Mouse (Mus musculus) bone marrow macrophage, adult 2 months (primary cell): ENCODE measurements at regions not wholly inside any gene's neighbourhood (a gene's known extent, or its start where the extent isn't known, plus 50 kb on each side); places are given as distances from the start of the nearest gene placed in this dataset.
"Not testable (repeated sequence)": the region's sequence is repeated elsewhere in the genome, so short reads cannot be mapped to it uniquely, and the experiment has no call there.

ENCODE experiments used
- H3K27ac ChIP-seq: 2 replicates; pipeline ENCODE4 v1.5.1; 2012; ENCODE audit warnings: low read depth, low read length; ENCODE audit not compliant: insufficient read depth
- H3K4me1 ChIP-seq: 2 replicates; pipeline ENCODE4 v1.6.1; 2012; ENCODE audit warnings: low read length; ENCODE audit not compliant: control insufficient read depth, insufficient read depth
- H3K4me3 ChIP-seq: 2 replicates; pipeline ENCODE4 v1.5.1; 2012; ENCODE audit warnings: mild to moderate bottlenecking, low read length, moderate library complexity; ENCODE audit not compliant: insufficient read depth
- CTCF ChIP-seq: IDR thresholded peaks from 2 replicates; pipeline ENCODE4 v1.5.1; 2012; ENCODE audit warnings: low read depth, mild to moderate bottlenecking, low read length, moderate library complexity
- POLR2A ChIP-seq: IDR thresholded peaks from 2 replicates; pipeline ENCODE4 v1.6.1; 2012; ENCODE audit warnings: mild to moderate bottlenecking, low read depth, low read length, borderline replicate concordance

DNA sequence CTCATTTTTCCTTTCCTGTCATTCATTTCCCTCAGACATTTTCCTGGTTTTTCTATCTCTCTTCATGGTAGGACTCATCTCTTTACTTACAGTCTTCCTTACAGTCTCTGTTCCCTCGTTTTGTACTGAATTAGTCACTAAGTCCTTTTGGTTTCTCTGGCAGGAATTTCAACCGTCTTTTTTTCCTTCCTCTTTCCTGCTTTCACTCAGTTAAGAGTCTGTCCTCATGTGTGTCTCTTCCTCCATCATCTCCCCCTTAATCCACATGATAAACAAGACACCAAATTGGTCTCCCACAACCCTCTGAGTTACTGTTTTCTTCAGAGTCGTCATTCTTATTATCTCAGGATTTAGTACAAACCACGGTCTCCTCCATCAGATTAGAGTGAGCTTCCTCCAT is 131.2 kb downstream of the Gm5426 start:
- Histone ChIP-seq H3K4me3 (no peak overlapping the region), H3K27ac (peak overlapping the region; percentile 40), H3K4me1 (peaks cover 48% of the 10 kb centered on the region)
- no peak for TF ChIP-seq POLR2A
- no peak for TF ChIP-seq CTCF

GRCm38 (mm10) chr10:96273607-96274365 is 137.4 kb downstream of the Gm5426 start:
- H3K4me1 ChIP-seq: peaks cover 33% of the 10 kb centered on the region
- TF ChIP-seq CTCF (no peak), POLR2A (no peak)
- peak overlapping the region; percentile 98 for H3K27ac ChIP-seq
- H3K4me3 ChIP-seq: no peak overlapping the region

DNA sequence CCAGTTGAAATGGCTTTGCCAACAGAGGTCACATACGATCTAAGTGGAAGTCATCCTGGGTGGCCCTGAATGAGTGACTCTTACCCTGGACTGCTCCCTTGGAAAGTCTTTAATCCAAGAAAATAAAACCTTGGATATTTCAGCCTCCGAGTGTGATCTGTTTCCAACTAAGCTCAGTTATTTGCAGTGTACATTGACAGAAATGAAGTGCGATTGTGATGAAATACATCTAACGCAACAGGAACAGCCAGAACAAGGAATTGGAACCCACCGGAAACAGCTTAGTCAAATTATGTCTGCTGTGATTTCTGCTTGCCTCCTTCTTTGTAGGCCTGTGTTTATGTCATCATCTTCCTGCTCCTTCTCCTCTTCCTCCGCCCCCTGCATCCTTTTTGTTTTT is 143.7 kb downstream of the Gm5426 start:
- TF ChIP-seq CTCF: no peak
- no peak for TF ChIP-seq POLR2A
- peak overlapping the region; percentile 67 for H3K27ac ChIP-seq

DNA sequence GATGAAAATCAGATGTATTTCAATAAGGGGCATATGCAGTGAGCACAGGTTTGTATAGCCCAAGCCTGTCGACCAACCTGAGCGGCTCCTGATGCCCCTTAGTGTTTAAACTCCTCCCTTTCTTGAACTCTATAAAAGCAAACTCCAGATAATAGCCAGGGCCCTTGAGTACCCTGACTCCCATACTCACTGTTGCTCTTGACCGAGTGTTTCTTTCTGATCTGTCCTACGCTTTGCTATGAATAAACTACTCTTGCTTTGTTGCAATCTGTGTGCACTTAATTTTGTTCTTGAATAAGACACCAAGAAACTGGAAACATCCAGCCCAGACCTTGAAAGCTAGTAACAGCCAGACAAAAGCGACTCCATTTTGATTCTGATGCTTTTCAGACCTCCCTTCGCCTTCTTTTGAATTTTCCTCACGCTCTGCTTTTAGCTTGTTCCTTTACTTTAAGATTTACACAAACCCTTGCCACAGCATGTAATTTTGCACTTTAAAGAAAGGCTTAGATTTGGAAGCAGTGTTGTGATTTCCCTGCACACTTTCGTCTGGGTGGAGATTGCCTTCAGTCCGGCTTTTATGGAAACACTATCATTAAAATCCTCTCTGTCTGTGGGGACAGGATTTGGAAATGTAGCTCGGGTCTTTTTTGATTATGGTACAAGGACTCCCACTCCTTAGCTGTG is 149.1 kb downstream of the Gm5426 start:
- H3K4me3 ChIP-seq: no peak overlapping the region
- peaks cover 14% of the 10 kb centered on the region for H3K4me1 ChIP-seq
- H3K27ac ChIP-seq: no peak overlapping the region
- TF ChIP-seq POLR2A (no peak), CTCF (no peak)

More for the DNA sequence above, 143.7 kb downstream of the Gm5426 start:
- H3K4me1 ChIP-seq: peaks cover 30% of the 10 kb centered on the region
- no peak overlapping the region for H3K4me3 ChIP-seq

DNA sequence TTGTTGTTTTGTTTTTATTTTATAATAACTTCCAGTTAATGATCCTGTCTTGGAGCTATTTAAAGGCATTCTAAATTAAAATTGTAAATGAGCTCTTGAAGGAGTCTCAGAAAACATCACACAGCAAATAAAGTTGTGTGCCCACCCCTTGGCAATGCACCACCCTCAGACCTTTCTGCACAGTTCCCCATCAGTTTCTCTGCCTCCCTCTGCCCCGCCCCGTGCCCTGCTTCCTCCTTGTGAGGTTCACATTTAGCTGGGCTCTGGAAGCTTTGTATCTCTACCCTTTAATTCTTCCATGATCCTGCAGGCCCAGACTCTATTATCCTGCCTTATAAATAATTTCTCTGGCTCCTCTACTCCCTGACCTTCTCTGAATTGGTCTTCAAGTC is 149.7 kb downstream of the Gm5426 start:
- no peak overlapping the region for H3K27ac ChIP-seq
- no peak overlapping the region for H3K4me3 ChIP-seq
- peaks cover 9% of the 10 kb centered on the region for H3K4me1 ChIP-seq
- no peak for TF ChIP-seq POLR2A
- no peak for TF ChIP-seq CTCF

GRCm38 (mm10) chr10:96289005-96289404 is 152.6 kb downstream of the Gm5426 start:
- H3K4me3 ChIP-seq, H3K27ac ChIP-seq, H3K4me1 ChIP-seq: not testable (repeated sequence)

DNA sequence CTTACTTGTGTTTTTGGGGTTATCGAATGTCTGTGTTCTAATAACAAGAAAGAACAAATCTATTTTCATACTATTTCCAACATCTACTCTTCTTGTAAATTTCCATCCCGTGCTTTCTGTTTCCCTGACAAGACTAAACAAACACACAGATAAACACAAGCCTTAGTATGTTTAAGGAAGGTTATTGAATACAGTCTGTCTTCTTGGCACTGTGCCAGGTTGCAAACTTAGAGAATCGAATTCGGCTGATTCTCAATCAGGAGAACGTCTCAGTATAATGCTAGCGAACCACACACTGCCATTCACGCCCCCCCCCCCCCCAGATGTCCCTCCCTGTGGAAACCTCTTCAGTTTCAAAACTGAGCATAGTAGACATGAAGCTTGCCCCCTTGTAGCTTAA is 157.2 kb downstream of the Gm5426 start:
- Histone ChIP-seq H3K27ac (no peak overlapping the region), H3K4me3 (no peak overlapping the region), H3K4me1 (peaks cover 17% of the 10 kb centered on the region)
- no peak for TF ChIP-seq POLR2A
- no peak for TF ChIP-seq CTCF

- no peak for TF ChIP-seq CTCF
- TF ChIP-seq POLR2A: no peak
- H3K27ac ChIP-seq: peak overlapping the region; percentile 58
- H3K4me1 ChIP-seq: peaks cover 19% of the 10 kb centered on the region
- H3K4me3 ChIP-seq: no peak overlapping the region
Observed at GRCm38 (mm10) chr10:96294666-96295065, 158.3 kb downstream of the Gm5426 start.

- no peak for TF ChIP-seq CTCF
- no peak for TF ChIP-seq POLR2A
- Histone ChIP-seq H3K27ac (no peak overlapping the region), H3K4me3 (no peak overlapping the region), H3K4me1 (peaks cover 19% of the 10 kb centered on the region)
Observed at GRCm38 (mm10) chr10:96297658-96298057, 161.3 kb downstream of the Gm5426 start.

GRCm38 (mm10) chr10:96298566-96298965 is 162.2 kb downstream of the Gm5426 start:
- H3K4me1 ChIP-seq: peaks cover 19% of the 10 kb centered on the region
- H3K27ac ChIP-seq: peak overlapping the region; percentile 43
- TF ChIP-seq POLR2A: no peak
- no peak for TF ChIP-seq CTCF
- no peak overlapping the region for H3K4me3 ChIP-seq

- no peak for TF ChIP-seq POLR2A
- TF ChIP-seq CTCF: no peak
- Histone ChIP-seq H3K27ac (no peak overlapping the region), H3K4me1 (peaks cover 8% of the 10 kb centered on the region), H3K4me3 (no peak overlapping the region)
Observed at GRCm38 (mm10) chr10:96305701-96306100, 169.3 kb downstream of the Gm5426 start.
